Mouse (Mus musculus): ENCODE measurements around the gene Sec23b.
A peak's percentile ranks its signal among the peaks of the same experiment; 100 is the strongest.

Gene Sec23b

GRCm38 (mm10) chr2:144613956-144614355 lies 57.9 kb downstream of the Sec23b start:
- DNase-seq = no peak

- no peak for DNase-seq
Observed at GRCm38 (mm10) chr2:144617074-144617874, 61.2 kb downstream of the Sec23b start.

- no peak for DNase-seq
Observed at GRCm38 (mm10) chr2:144621491-144621890, 65.5 kb downstream of the Sec23b start.

DNA sequence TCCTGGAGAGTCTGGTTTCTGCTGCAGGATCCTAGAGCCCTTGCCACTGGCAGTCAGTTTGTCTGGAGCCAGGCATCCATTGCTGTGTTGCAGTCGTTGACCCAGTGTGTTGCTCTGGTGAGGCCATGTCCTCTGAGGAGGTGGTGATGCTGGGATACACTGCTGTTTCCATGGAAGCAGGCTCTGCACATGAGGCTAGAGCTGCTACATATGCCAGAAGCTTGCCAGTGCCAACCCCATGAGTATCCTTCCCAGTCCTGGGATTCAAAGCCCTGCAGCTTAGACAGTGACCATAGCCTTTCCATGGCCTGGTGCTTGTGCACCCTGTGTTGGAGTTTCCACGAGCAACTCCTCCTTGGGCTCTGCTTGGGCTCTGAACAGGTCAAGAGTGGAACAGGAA lies 77.5 kb downstream of the Sec23b start:
- no peak for DNase-seq

GRCm38 (mm10) chr2:144634231-144634630 lies 78.2 kb downstream of the Sec23b start:
- no peak for DNase-seq

- DNase-seq = no peak
Observed at GRCm38 (mm10) chr2:144634729-144635128, 78.7 kb downstream of the Sec23b start.

DNA sequence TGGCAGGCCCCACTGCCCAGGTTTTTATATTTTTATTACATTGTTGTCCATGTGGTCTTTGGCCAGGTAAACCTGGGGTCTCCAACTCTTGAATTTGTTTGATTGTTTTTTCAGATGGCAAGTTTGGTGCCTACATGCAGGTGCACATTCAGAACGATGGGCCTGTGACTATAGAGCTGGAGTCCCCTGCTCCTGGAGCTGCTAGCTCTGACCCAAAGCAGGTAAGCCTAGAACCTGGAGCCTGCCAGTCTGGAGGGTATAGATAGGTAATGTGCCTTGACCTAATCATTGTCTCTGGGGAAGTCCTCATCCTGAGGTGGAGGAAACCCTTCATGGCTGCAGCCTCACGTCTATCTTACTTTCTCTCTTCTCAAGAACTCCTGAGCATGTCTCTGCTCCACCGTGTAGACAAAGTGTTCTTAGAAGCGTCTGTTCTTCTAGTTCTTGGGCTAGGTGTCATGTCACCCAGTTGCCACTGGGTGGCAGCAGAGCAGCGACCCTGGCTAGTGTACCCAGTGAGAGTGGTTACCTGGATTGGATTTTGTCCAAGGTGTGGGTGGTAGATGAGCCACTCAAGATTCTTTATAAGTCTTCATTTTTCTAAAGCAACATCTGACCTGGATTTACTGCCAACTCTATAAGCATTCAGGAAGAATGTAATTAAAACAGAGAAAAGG lies 79.8 kb downstream of the Sec23b start:
- peak; percentile 52 for DNase-seq

DNA sequence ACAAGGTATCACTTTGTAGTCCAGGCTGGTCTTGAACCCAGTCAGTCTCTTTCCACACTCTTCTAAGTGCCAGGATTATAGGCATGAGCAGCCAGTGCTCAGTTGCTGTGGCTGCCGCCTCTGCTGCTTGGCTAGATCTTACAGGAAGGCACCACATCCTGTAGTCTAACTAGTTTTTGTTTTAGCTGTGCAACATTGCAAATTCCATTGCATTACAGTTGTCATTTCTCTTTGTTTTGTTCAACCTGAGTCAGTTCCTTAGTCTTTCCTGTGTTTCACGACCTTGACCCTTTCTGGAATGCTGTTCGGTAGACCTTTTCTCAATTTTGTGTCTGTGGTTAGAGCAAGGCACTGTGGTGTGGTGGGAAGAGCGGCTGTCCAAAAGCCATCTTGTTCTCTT lies 81.2 kb downstream of the Sec23b start:
- no peak for DNase-seq

DNA sequence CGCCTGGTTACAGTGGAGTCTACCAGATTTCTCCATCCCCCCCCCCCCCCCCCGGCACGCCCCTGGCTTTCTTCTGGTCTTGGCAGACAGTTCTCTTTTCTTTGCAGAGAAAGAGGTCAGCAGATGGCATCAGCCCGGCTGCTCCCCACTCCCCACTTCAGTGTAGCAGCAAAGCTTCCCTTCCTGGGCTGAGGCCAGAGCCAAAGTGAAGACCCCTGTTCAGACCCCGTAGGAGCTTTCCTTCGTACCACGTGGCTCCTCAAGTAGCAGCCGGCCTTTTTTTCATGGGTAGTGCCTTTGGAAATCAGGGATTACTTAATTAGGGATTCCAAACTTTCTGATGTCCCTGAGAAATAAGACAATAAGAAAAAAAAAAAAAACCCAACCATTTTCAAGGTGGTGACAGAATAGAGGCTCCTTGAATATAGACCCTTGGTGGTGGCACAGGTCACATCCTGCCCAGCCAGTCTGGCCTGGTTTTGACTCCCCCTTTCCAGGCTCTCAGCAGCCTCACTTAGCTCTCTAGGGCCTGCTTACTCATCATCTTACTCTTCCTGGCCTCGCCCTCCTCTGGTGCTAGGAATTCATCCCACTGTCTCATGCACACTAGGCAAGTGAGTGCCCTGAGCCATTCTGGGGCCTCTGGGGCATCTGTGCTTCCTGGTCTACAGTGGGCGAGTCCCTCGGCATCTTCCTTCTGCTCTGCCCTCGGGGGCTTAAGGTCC lies 81.8 kb downstream of the Sec23b start:
- no peak for DNase-seq

- no peak for DNase-seq
Observed at GRCm38 (mm10) chr2:144638719-144639118, 82.7 kb downstream of the Sec23b start.

GRCm38 (mm10) chr2:144640101-144640500 lies 84.1 kb downstream of the Sec23b start:
- DNase-seq = no peak
